Mouse (Mus musculus) MEL (cell line): ENCODE measurements at regions not wholly inside any gene's neighbourhood (a gene's known extent, or its start where the extent isn't known, plus 50 kb on each side); places are given as distances from the start of the nearest gene placed in this dataset.

Experiments
- CTCF ChIP-seq, 3 experiments: IDR thresholded peaks in 2 of 3; conservative IDR thresholded peaks in 1 of 3; 2 replicates each; pipeline ENCODE4 v1.5.1; 2011 to 2012; ENCODE audit warnings: low read length in 3 of 3, low read depth in 2 of 3, mild to moderate bottlenecking in 2 of 3, improper control_type of control experiment in 1 of 3, inconsistent platforms in 1 of 3, mixed read lengths in 1 of 3, moderate library complexity in 1 of 3; ENCODE audit not compliant: control insufficient read depth in 1 of 3, insufficient read depth in 1 of 3, poor library complexity in 1 of 3, severe bottlenecking in 1 of 3
- ETS1 ChIP-seq: IDR thresholded peaks from 2 replicates; pipeline ENCODE4 v1.6.1; 2012; ENCODE audit warnings: low read depth, mild to moderate bottlenecking, inconsistent platforms, low read length, improper control_type of control experiment, moderate library complexity
- UBTF ChIP-seq: IDR thresholded peaks from 2 replicates; pipeline ENCODE4 v1.6.1; 2012; ENCODE audit warnings: low read depth, mild to moderate bottlenecking, inconsistent platforms, low read length, improper control_type of control experiment, moderate library complexity, borderline replicate concordance; ENCODE audit not compliant: insufficient read depth

DNA sequence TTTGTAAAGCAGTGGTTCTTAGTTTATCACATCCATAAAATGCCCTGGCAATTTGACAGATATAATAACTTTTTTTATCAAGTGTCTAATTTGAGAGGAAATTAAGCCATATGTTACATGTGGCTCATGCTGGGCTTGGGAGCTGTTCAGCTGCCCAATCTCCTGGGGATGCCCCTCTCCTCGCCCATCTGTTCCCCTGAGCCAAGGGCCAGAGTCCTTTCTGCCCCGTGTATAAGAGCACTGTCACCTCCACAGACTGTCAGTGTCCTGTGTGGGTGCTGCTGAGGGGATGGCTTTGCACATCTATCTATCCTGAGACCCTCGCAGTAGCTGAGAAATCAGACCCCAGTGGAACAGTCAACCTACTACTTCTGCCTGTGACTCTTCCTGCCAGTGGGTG lies 385.9 kb upstream of the Zfp703 start:
- TF ChIP-seq CTCF (IDR thresholded peaks at IDR 0.05 in 2 of 3, conservative IDR thresholded peaks at IDR 0.05 in 1 of 3; ENCODE audit: control insufficient read depth in 1 of 3, insufficient read depth in 1 of 3, low read depth in 2 of 3, low read length in 3 of 3, poor library complexity in 1 of 3, severe bottlenecking in 1 of 3) = no peak
- TF ChIP-seq ETS1 = no peak
- TF ChIP-seq UBTF = no peak
